Mouse (Mus musculus) myocyte (in vitro differentiated cells): ENCODE results near the gene Baz2a.

Experiments
- CEBPB ChIP-seq: IDR thresholded peaks from 2 replicates; pipeline ENCODE4 v1.6.1; 2011; ENCODE audit warnings: mild to moderate bottlenecking, moderate library complexity; ENCODE audit not compliant: poor library complexity, insufficient read depth, severe bottlenecking
- MAX ChIP-seq: IDR thresholded peaks from one replicate; pipeline ENCODE4 v1.6.1; 2011; ENCODE audit warnings: low read depth, mild to moderate bottlenecking, control low read depth
- POLR2A ChIP-seq: IDR thresholded peaks from one replicate; pipeline ENCODE4 v1.6.1; 2011; ENCODE audit warnings: low read depth, mild to moderate bottlenecking, control low read depth, moderate library complexity; ENCODE audit not compliant: insufficient read length
- POLR2AphosphoS2 ChIP-seq: IDR thresholded peaks from one replicate; pipeline ENCODE4 v1.6.1; 2011; ENCODE audit warnings: low read depth, control low read depth; ENCODE audit not compliant: insufficient read length
- REST ChIP-seq: IDR thresholded peaks from one replicate; pipeline ENCODE4 v1.6.1; 2011; ENCODE audit warnings: mild to moderate bottlenecking, control low read depth, moderate library complexity; ENCODE audit not compliant: insufficient read depth, insufficient read length
- TCF12 ChIP-seq: IDR thresholded peaks from one replicate; pipeline ENCODE4 v1.6.1; 2011; ENCODE audit warnings: mild to moderate bottlenecking, control low read depth; ENCODE audit not compliant: poor library complexity, insufficient read depth, severe bottlenecking
- TCF3 ChIP-seq: IDR thresholded peaks from one replicate; pipeline ENCODE4 v1.6.1; 2011; ENCODE audit warnings: low read depth, control low read depth; ENCODE audit not compliant: insufficient read length
- USF1 ChIP-seq: IDR thresholded peaks from one replicate; pipeline ENCODE4 v1.6.1; 2011; ENCODE audit warnings: low read depth, mild to moderate bottlenecking, control low read depth, moderate library complexity

- TF ChIP-seq MAX (no peak), TCF3 (no peak), POLR2A (no peak), REST (no peak), POLR2AphosphoS2 (no peak), CEBPB (no peak), USF1 (no peak), TCF12 (no peak)
Observed at GRCm38 (mm10) chr10:128135374-128135773, 44.0 kb downstream of the Baz2a start.
